Comparison of ENCODE assay signal across 13 mouse cellular contexts in the genomic region with DNA sequence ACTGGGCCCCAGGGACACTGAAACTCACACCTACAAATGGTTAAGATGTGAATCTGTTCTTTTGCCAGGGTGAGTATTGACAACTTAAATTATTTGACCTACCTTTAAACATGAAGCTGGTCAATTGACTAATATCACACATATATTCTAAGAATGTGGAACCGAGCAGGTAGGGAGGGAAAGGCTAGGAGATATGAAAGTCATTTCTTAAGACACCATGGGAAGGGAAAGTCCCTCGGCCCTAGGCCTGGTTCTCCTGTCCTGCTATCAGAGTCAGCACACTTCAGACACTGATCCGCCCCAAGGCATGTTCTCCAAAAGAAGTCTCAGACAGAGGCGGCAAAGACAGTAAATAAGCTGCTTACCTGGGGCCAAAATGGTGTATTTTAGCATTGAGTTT. TPM values are rescaled to one million over a fixed set of nuclear protein-coding genes. Genes with fewer than 3 reads are reported as not detected.
A peak's percentile ranks its signal among the peaks of the same experiment; 100 is the strongest.
DNase-seq lines count a peak whose midpoint lies in the region; TF ChIP-seq lines count a peak whose summit lies in the region.
"Had no signal": no experiment of that assay in that cellular context is flagged by ENCODE, and none has a peak within 500 bp of the region (broad histone marks: within the 10 kb centered on the region; RNA-seq: fewer than 3 reads in every experiment).

No protein-coding gene starts in this region.

- no peak for TF ChIP-seq CTCF in CH12.LX (conservative IDR thresholded peaks at IDR 0.05 in 1 of 2, IDR thresholded peaks at IDR 0.05 in 1 of 2; ENCODE audit: low read depth in 2 of 2, low read length in 2 of 2)

- H3K9me3 ChIP-seq in CH12.LX (replicated peaks; ENCODE audit: low read length) = no peaks in the 10 kb centered on the region
- H3K9me3 ChIP-seq: G1E had no signal

- TF ChIP-seq POLR2A in CH12.LX (IDR thresholded peaks at IDR 0.05; ENCODE audit: low read depth, low read length) = no peak

- peaks cover 5 to 37% of the 10 kb centered on the region in 2 experiments for H3K4me1 ChIP-seq in CH12.LX (ENCODE audit: control insufficient read depth in 1 of 2, insufficient read depth in 2 of 2)

- no peaks in the 10 kb centered on the region for H3K36me3 ChIP-seq in CH12.LX (replicated peaks in 1 of 2; ENCODE audit: control insufficient read depth in 1 of 2, insufficient read depth in 1 of 2, low read length in 1 of 2)

- dilution Hi-C loops in CH12.LX (cut with MboI; ENCODE audit: extremely low pct_ligation_motif_present, extremely low pct_unique_long_range_greater_than_20kb, low sequenced_read_pairs) = no loop called here

- no peak for TF ChIP-seq RAD21 in CH12.LX (IDR thresholded peaks at IDR 0.05; ENCODE audit: low read depth, low read length)

- H3K4me3 ChIP-seq in CH12.LX (replicated peaks in 1 of 3; ENCODE audit: low read depth in 2 of 3, low read length in 2 of 3, poor library complexity in 1 of 3) = no peak overlapping the region

- peak; percentile 60 for DNase-seq in CH12.LX (ENCODE audit: extremely low read depth)
- no peak for DNase-seq in heart, adult 9 months (ENCODE audit: low spot score in 2 of 2)
- DNase-seq: adrenal gland, postnatal 10 days; adrenal gland, postnatal 14 days; adrenal gland, postnatal 25 days; B cell, adult 2 months; cerebellum, adult 11 months; cerebellum, adult 11-12 months; cerebellum, adult 18-20 months; cerebellum, adult 2 months; cerebellum, adult 8-10 months had no signal

- H3K9ac ChIP-seq in CH12.LX (ENCODE audit: insufficient read depth, low read depth) = no peak overlapping the region

- TF ChIP-seq EP300 in CH12.LX (IDR thresholded peaks at IDR 0.05; ENCODE audit: low read length) = peak; percentile 56

- in situ Hi-C loops in CH12.LX (cut with MboI; ENCODE audit: low pct_ligation_motif_present, low pct_unique_long_range_greater_than_20kb, low sequenced_read_pairs) = no loop called here

- no peak overlapping the region for H3K4me2 ChIP-seq in CH12.LX (ENCODE audit: insufficient read depth, low read depth, poor library complexity, severe bottlenecking)

- H3K27me3 ChIP-seq in CH12.LX (replicated peaks) = no peaks in the 10 kb centered on the region
- H3K27me3 ChIP-seq: Patski had no signal

- H3K27ac ChIP-seq in CH12.LX (ENCODE audit: insufficient read depth, low read depth) = no peak overlapping the region

- H3K79me2 ChIP-seq in CH12.LX (replicated peaks; ENCODE audit: control insufficient read depth, extremely low read depth, insufficient read depth, poor library complexity, severe bottlenecking) = no peaks in the 10 kb centered on the region

TF ChIP-seq in CH12.LX, 34 proteins besides CTCF, POLR2A, EP300 and RAD21:
- TF ChIP-seq KAT2A (IDR thresholded peaks at IDR 0.05; ENCODE audit: insufficient replicate concordance, low read length) (no peak), ETS1 (conservative IDR thresholded peaks at IDR 0.05; ENCODE audit: low read depth, low read length) (no peak), ZNF384 (IDR thresholded peaks at IDR 0.05; ENCODE audit: low read depth, low read length) (no peak), USF1 (IDR thresholded peaks at IDR 0.05; ENCODE audit: low read depth, low read length) (no peak), E2F4 (IDR thresholded peaks at IDR 0.05; ENCODE audit: insufficient replicate concordance, low read depth, low read length) (no peak), USF2 (conservative IDR thresholded peaks at IDR 0.05; ENCODE audit: low read depth, low read length) (no peak), TBP (conservative IDR thresholded peaks at IDR 0.05; ENCODE audit: low read depth, low read length) (no peak), MAZ (IDR thresholded peaks at IDR 0.05; ENCODE audit: low read depth, low read length) (no peak), MXI1 (IDR thresholded peaks at IDR 0.05; ENCODE audit: low read depth, low read length) (no peak), NELFE (IDR thresholded peaks at IDR 0.05; ENCODE audit: low read depth, low read length) (no peak), POLR2AphosphoS2 (IDR thresholded peaks at IDR 0.05; ENCODE audit: low read depth, low read length) (no peak), JUND (conservative IDR thresholded peaks at IDR 0.05; ENCODE audit: low read depth, low read length) (no peak), MYC (IDR thresholded peaks at IDR 0.05; ENCODE audit: low read depth, low read length) (no peak), GABPA (IDR thresholded peaks at IDR 0.05; ENCODE audit: insufficient replicate concordance, low read depth, low read length) (no peak), HCFC1 (IDR thresholded peaks at IDR 0.05; ENCODE audit: low read depth, low read length) (no peak), MAX (IDR thresholded peaks at IDR 0.05; ENCODE audit: low read length) (no peak)

RNA-seq across cellular contexts. Expression of gene Lyrm2, which starts 54.9 kb away (rescaled TPM):
- total RNA-seq in CH12.LX (2012; rRNA removed) (47.5 TPM in 2 replicates), CH12.LX (2014; rRNA removed) (135 and 141 TPM in 2 replicates)
- 35.7 and 37.2 TPM in 2 replicates for polyA plus RNA-seq in CH12.LX (2012; ENCODE audit: insufficient read length, low read depth)
